Mouse (Mus musculus) heart, postnatal 0 days (tissue): Measurements from ENCODE around the gene Mipol1. TPM values are rescaled to one million over a fixed set of nuclear protein-coding genes. Genes with fewer than 3 reads are reported as not detected.
A peak's percentile ranks its signal among the peaks of the same experiment; 100 is the strongest.

Experiments
- ATAC-seq: fragments of 200-750 bp; cut with Nextera tagmentation; 2 replicates; pipeline ENCODE4 v1.8.0; 2017; ENCODE audit warnings: low read depth, moderate number of reproducible peaks, moderate library complexity; ENCODE audit not compliant: insufficient read depth
- DNase-seq: peaks from one replicate; pipeline ENCODE4 v3.0.0-alpha.2; 2016; ENCODE audit warnings: low spot score
- H3K27ac ChIP-seq: fragments of 300-500 bp; sonication (generic); 2 replicates; pipeline ENCODE4 v1.5.1; 2014; ENCODE audit warnings: low read depth, mild to moderate bottlenecking
- H3K27me3 ChIP-seq: fragments of 300-500 bp; sonication (generic); 2 replicates; pipeline ENCODE4 v1.6.1; 2014; ENCODE audit warnings: low read length, mixed read lengths; ENCODE audit not compliant: control insufficient read depth, insufficient read depth
- H3K36me3 ChIP-seq: fragments of 300-500 bp; sonication (generic); replicated peaks from 2 replicates; pipeline ENCODE4 v1.6.1; 2014; ENCODE audit warnings: low read length, mixed read lengths; ENCODE audit not compliant: control insufficient read depth, insufficient read depth
- H3K4me1 ChIP-seq: fragments of 300-500 bp; sonication (generic); 2 replicates; pipeline ENCODE4 v1.6.1; 2014; ENCODE audit warnings: antibody characterized with exemption; ENCODE audit not compliant: control insufficient read depth, insufficient read depth
- H3K4me2 ChIP-seq: fragments of 300-500 bp; sonication (generic); 2 replicates; pipeline ENCODE4 v1.6.1; 2014; ENCODE audit warnings: low read depth, mild to moderate bottlenecking, low read length, moderate library complexity
- H3K4me3 ChIP-seq: fragments of 300-500 bp; sonication (generic); 2 replicates; pipeline ENCODE4 v1.5.1; 2014; ENCODE audit warnings: low read depth, low read length
- H3K9ac ChIP-seq: fragments of 300-500 bp; sonication (generic); replicated peaks from 2 replicates; pipeline ENCODE4 v1.6.1; 2014; ENCODE audit warnings: low read depth, low read length, mixed read lengths
- H3K9me3 ChIP-seq: fragments of 300-500 bp; sonication (generic); replicated peaks from 2 replicates; pipeline ENCODE4 v1.6.1; 2016; ENCODE audit warnings: low read length; ENCODE audit not compliant: control insufficient read depth
- CTCF ChIP-seq: IDR thresholded peaks from 2 replicates; pipeline ENCODE4 v1.5.1; 2016; ENCODE audit warnings: antibody characterized with exemption, control low read depth, low read depth
- EP300 ChIP-seq: IDR thresholded peaks from 2 replicates; pipeline ENCODE4 v1.6.1; 2016; ENCODE audit warnings: antibody characterized with exemption, low read depth
- WGBS: fragments of 180-500 bp; shearing (Covaris S2); extraction: QIAGEN DNeasy Blood & Tissue Kit; methylation state at CpG from one replicate; pipeline ENCODE4 v1.1.7; 2014; 5-methylcytosine and 5-hydroxymethylcytosine counted together
- polyA plus RNA-seq: library from polyadenylated mRNA; unstranded; fragments of >200 nt; fragmentation: Nextera tagmentation; extraction: Ambion mirVana; gene quantifications from 2 replicates; pipeline ENCODE4 v1.2.1, GENCODE M21; 2015
- total RNA-seq: library from RNA; depleted of rRNA; stranded (reverse); fragments of >200 nt; gene quantifications from 2 replicates; pipeline ENCODE4 v1.2.3, GENCODE M21; 2014; ENCODE audit warnings: low replicate concordance

Mipol1 gene
- total and polyA plus RNA-seq, 2 experiments from 2014 or later: 5.9 to 6.9 TPM

DNA sequence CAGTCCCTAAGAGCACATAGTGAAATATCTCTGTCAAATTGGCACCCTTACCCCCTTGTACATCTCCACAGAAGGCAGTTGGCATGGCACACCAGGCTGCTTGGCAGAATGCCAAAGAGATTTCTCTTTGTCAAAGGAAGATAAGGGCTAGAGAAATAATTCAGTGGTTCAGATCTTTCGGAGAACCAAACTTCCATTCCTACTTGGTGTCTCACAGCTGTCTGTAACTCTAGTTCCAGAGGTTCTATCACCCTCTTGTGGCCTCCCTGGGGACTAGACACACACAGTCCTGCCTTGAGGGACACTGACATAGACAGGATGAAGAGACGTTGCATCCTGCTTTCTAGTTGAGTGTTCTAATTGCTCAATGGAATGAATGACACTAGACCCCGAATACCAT, 35.6 kb upstream of the Mipol1 start:
- Histone ChIP-seq H3K27ac (no peak overlapping the region), H3K9ac (no peak overlapping the region), H3K36me3 (no peaks in the 10 kb centered on the region), H3K4me3 (no peak overlapping the region), H3K4me1 (peaks cover 4% of the 10 kb centered on the region; the same call in 1 of the 2 replicates), H3K4me2 (no peak overlapping the region), H3K9me3 (no peaks in the 10 kb centered on the region), H3K27me3 (peaks cover 15% of the 10 kb centered on the region; the same call in 1 of the 2 replicates)
- 23% methylated on average over 3 of the region's 3 CpGs for WGBS
- DNase-seq (peak; percentile 39), ATAC-seq (no peak)
- TF ChIP-seq CTCF (peak; percentile 52), EP300 (no peak)

DNA sequence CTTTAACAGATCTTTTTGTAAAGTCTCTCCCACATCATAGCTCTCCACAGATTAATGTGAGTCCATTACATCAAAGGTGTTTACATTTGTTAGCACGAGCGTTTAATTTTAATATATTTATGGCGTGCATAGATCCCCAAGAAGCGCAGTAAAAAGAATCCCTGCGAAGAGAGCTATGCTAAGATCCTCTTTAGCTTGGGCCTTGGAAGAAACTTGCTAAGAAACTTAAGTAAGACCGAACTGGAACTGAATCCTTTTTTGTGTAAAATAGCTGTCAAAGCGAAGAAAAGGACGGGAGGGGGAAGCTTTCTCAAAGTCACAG, 34.0 kb upstream of the Mipol1 start:
- Histone ChIP-seq H3K36me3 (no peaks in the 10 kb centered on the region), H3K9me3 (no peaks in the 10 kb centered on the region), H3K4me3 (peak overlapping the region; percentile 54), H3K27ac (no peak overlapping the region), H3K4me1 (peaks cover 4% of the 10 kb centered on the region; the same call in 1 of the 2 replicates), H3K9ac (0 out of 2 replicates have a peak overlapping the region, but pooled peaks have one; percentile 42), H3K27me3 (peaks cover 12% of the 10 kb centered on the region; the same call in 1 of the 2 replicates), H3K4me2 (peak overlapping the region; percentile 78)
- TF ChIP-seq CTCF (no peak), EP300 (no peak)
- DNase-seq: no peak
- 31% methylated on average over 8 of the region's 8 CpGs for WGBS
- no peak for ATAC-seq

DNA sequence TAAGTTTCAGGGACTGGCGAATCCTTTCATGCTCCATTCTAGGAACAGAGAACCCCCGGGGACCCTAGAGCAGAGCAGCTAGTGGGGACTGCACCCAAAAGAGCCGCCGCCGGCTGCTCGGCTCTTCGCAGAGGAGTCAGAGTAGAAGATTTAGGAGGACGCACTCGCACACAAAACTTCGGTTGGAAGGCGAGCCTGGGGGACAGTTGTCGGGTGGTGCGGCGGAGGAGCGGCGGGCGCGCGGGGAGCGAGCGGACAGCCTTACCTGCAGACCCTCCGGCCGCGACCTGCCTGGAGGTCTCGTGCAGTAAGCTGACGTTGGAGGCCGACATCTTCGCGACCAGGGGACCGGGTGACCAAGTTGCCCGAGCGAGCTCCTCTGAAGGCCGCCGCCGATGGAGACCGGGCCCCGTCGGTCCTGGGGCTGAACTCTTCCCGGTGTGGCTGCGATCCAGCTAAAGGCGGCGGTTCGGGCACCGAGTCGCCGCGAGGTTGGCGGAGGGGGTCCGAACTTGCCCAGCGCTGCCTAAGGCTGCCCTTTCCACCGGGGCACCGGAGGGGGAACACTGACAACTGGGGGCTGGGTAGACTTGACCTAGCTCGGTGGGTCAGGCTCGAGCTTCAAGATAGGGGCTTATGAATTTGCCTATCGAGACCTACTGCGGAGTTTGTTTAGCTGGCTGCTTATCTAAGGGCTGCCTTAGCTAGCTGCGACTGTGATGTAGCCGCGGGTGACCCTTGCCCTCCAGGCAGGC, 33.4 kb upstream of the Mipol1 start:
- peak overlapping the region; percentile 42 for H3K9ac ChIP-seq
- H3K9me3 ChIP-seq: no peaks in the 10 kb centered on the region
- H3K4me2 ChIP-seq: peak overlapping the region; percentile 78
- no peak for DNase-seq
- peak overlapping the region; percentile 54 for H3K4me3 ChIP-seq
- peaks cover 4% of the 10 kb centered on the region; the same call in 1 of the 2 replicates for H3K4me1 ChIP-seq
- no peak overlapping the region for H3K27ac ChIP-seq
- peak; percentile 41; the same call in 1 of the 2 replicates for ATAC-seq
- WGBS: 1% methylated on average over 59 of the region's 59 CpGs
- peaks cover 12% of the 10 kb centered on the region; the same call in 1 of the 2 replicates for H3K27me3 ChIP-seq
- TF ChIP-seq CTCF: no peak
- TF ChIP-seq EP300: no peak
- H3K36me3 ChIP-seq: no peaks in the 10 kb centered on the region

DNA sequence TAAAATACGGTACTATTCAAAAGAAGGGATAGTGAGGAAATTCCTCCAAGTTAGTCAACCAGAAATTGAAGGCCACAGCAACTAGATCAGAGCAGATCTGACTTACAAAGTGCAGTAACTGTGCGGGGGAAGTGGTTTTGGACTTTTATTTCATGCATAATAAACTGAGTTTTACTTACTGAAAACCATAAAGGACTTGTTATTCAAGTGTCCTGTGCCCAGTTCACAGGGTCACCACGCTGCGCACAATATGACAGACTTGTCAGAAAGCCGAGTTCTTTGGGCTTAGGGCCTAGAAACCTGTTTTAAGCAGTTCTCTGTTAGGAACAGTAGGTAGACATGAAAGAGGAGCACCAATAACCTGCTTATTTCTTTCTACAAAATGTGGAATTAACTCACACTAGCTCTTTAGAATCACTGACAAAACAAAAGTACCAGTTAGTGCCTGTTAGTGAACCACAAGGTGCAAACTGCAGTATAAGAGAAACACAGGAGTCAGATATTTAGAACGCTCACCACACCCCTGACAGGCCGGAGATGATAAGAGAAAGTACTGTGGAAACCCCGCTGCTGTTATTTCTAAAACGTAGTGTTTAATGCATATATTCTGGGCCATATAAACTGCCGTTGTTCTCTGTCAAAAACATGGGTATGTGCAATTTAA, 32.7 kb upstream of the Mipol1 start, which contains the start of gene Slc25a21:
TSS of gene Slc25a21 (minus strand) at position 110 of the 664 bp plus-strand sequence.
- peaks cover 12% of the 10 kb centered on the region; the same call in 1 of the 2 replicates for H3K27me3 ChIP-seq
- no peaks in the 10 kb centered on the region for H3K36me3 ChIP-seq
- peaks cover 4% of the 10 kb centered on the region; the same call in 1 of the 2 replicates for H3K4me1 ChIP-seq
- TF ChIP-seq CTCF (no peak), EP300 (no peak)
- H3K4me2 ChIP-seq: peak within 1 kb of the TSS; percentile 78
- ATAC-seq (no peak), DNase-seq (no peak)
- 80% methylated on average over 10 of the region's 10 CpGs for WGBS
- H3K9me3 ChIP-seq: no peaks in the 10 kb centered on the region
- peak within 1 kb of the TSS; percentile 42 for H3K9ac ChIP-seq
- peak within 1 kb of the TSS; percentile 54 for H3K4me3 ChIP-seq
- no peak within 1 kb of the TSS for H3K27ac ChIP-seq

DNA sequence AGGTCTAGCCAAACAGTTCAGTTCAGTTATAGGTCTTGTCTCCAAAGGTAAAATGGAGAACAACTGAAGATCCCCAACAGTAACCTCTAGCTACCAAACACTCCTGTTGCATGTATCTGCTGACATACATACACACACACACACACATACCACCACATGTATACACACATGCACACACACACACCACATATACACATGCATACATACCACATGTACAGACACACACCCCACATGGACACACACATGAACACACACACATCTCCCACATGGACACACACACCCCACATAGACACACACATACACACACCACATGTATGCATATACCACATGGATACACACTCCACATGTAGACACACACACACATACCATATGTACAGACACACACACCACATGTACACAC, 32.0 kb upstream of the Mipol1 start:
- H3K27me3 ChIP-seq: peaks cover 12% of the 10 kb centered on the region; the same call in 1 of the 2 replicates
- no peak overlapping the region for H3K9ac ChIP-seq
- no peaks in the 10 kb centered on the region for H3K9me3 ChIP-seq
- no peak overlapping the region for H3K27ac ChIP-seq
- TF ChIP-seq EP300 (no peak), CTCF (no peak)
- ATAC-seq: no peak
- H3K4me2 ChIP-seq: no peak overlapping the region
- H3K4me3 ChIP-seq: no peak overlapping the region
- peaks cover 4% of the 10 kb centered on the region; the same call in 1 of the 2 replicates for H3K4me1 ChIP-seq
- DNase-seq: no peak
- no peaks in the 10 kb centered on the region for H3K36me3 ChIP-seq
